Mouse (Mus musculus) brain, embryonic 14.5 days (tissue): Measurements from ENCODE around the gene Parp6. TPM values are rescaled to one million over a fixed set of nuclear protein-coding genes. Genes with fewer than 3 reads are reported as not detected.

ENCODE experiments used
- DNase-seq: peaks from one replicate; pipeline ENCODE4 v3.0.0-alpha.2; 2011; ENCODE audit warnings: low read depth
- CTCF ChIP-seq: fragments of 200-500 bp; IDR thresholded peaks from 2 replicates; pipeline ENCODE4 v1.5.1; 2012; ENCODE audit warnings: inconsistent platforms, mild to moderate bottlenecking, moderate library complexity, borderline replicate concordance; ENCODE audit not compliant: insufficient read depth, insufficient read length; ENCODE audit errors: extremely low read depth
- POLR2A ChIP-seq: fragments of 200-500 bp; IDR thresholded peaks from 2 replicates; pipeline ENCODE4 v1.6.1; 2012; ENCODE audit warnings: mild to moderate bottlenecking, inconsistent platforms, borderline replicate concordance; ENCODE audit not compliant: poor library complexity, insufficient read depth, insufficient read length, severe bottlenecking; ENCODE audit errors: extremely low read depth
- polyA plus RNA-seq: library from polyadenylated mRNA; depleted of rRNA; stranded (reverse); fragments of >200 nt; gene quantifications from 2 replicates; pipeline ENCODE4 v1.2.3, GENCODE M21; 2012

The Parp6 gene
- polyA plus RNA-seq, 1 experiment: 187 TPM

DNA sequence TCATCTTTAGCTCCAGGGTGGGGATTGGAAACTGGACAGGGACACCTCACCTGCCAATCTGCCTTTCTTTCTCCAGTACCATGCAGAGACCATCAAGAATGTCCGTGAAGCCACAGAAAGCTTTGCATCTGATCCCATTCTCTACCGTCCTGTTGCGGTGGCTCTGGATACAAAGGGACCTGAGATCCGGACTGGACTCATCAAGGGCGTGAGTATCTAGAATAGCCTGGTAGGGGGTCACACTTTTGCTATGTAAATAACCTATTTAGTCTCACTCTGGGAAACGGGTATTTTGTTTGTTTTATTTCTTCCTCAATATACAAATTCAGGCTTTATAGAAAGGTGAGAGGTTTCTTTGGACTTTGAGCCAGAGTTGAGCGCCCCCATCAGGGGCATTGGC, 51.4 kb downstream of the Parp6 start:
- TF ChIP-seq POLR2A (no peak), CTCF (no peak)
- no peak for DNase-seq

GRCm38 (mm10) chr9:59669172-59669571, 52.1 kb downstream of the Parp6 start:
- DNase-seq: peak; percentile 24
- TF ChIP-seq CTCF (no peak), POLR2A (no peak)

- DNase-seq: peak; percentile 29
- TF ChIP-seq POLR2A: no peak
- no peak for TF ChIP-seq CTCF
Observed at GRCm38 (mm10) chr9:59672195-59672894, 55.3 kb downstream of the Parp6 start.

- TF ChIP-seq CTCF: no peak
- TF ChIP-seq POLR2A: no peak
- DNase-seq: no peak
Observed at GRCm38 (mm10) chr9:59673427-59673826, 56.3 kb downstream of the Parp6 start.

- DNase-seq: no peak
- no peak for TF ChIP-seq CTCF
- TF ChIP-seq POLR2A: no peak
Observed at GRCm38 (mm10) chr9:59675598-59675997, 58.5 kb downstream of the Parp6 start.

GRCm38 (mm10) chr9:59678313-59678712, 61.2 kb downstream of the Parp6 start:
- TF ChIP-seq CTCF: peak; percentile 61; the same call in 1 of the 2 replicates
- TF ChIP-seq POLR2A: no peak
- peak; percentile 66 for DNase-seq

GRCm38 (mm10) chr9:59679678-59680533, 62.8 kb downstream of the Parp6 start, which contains the start of gene Gramd2:
Gene Gramd2 (plus strand): TSS chr9:59680144.
- TF ChIP-seq CTCF: no peak
- 0 out of 2 replicates have a peak, but pooled peaks have one; percentile 33 for TF ChIP-seq POLR2A
- DNase-seq: peak; percentile 87

- peak; percentile 14 for DNase-seq
- TF ChIP-seq POLR2A: no peak
- TF ChIP-seq CTCF: no peak
Observed at GRCm38 (mm10) chr9:59680534-59680875, 63.4 kb downstream of the Parp6 start.

DNA sequence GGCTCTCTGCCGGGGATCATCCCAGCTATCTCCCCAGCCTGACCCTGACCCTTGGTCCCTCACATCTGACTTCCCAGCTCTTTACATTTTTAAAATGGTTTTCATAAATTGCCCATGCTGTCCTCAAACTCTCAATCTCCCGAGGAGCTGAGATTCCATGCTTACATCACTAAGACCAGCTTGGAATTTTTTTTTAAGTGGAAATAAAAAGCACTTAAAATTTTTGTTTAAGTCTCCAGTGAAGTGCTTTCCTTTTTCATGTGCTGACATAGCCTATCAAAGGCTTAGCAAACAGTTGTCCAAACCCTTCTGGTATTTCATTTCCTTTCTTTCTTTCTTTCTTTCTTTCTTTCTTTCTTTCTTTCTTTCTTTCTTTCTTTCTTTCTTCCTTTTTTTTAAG, 66.9 kb downstream of the Parp6 start:
- TF ChIP-seq POLR2A (no peak), CTCF (no peak)
- no peak for DNase-seq

- no peak for DNase-seq
- TF ChIP-seq CTCF: no peak
Observed at GRCm38 (mm10) chr9:59687416-59688046, 70.4 kb downstream of the Parp6 start.

DNA sequence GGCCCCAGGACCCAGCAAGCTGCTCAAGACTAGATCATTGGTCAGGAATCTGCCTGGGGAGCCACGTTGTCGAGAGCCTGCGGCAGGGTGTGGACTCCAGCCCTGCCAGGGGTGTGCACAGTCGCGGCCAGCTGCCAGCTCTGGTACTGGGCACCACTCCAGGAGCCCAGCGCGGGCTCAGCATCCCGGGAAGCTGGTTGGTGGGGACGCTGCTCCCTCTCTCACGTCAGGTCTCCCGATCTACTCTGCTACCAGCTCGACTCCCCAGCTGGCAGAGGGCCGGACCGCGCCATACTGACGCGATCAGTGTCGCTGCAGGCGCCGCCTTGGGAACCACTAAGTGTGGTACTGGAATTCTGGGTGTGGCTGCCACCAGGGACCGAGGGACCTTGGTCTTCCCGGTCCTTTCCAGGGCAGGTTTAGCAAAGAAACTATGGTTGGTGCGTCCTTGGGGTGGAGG, 74.6 kb downstream of the Parp6 start:
- TF ChIP-seq CTCF: no peak
- TF ChIP-seq POLR2A: no peak
- DNase-seq: peak; percentile 95
